Mouse (Mus musculus) hindbrain, embryonic 11.5 days (tissue): Measurements from ENCODE around the gene Dst. TPM values are rescaled to one million over a fixed set of nuclear protein-coding genes. Genes with fewer than 3 reads are reported as not detected.

Experiments
- ATAC-seq: fragments of 200-750 bp; cut with Nextera tagmentation; 2 replicates; pipeline ENCODE4 v1.8.0; 2017; ENCODE audit warnings: mild to moderate bottlenecking, moderate TSS enrichment, moderate library complexity; ENCODE audit not compliant: low FRiP score
- DNase-seq: peaks from one replicate; pipeline ENCODE4 v3.0.0-alpha.2; 2015; ENCODE audit warnings: low spot score
- H3K27ac ChIP-seq: fragments of 300-500 bp; sonication (generic); 2 replicates; pipeline ENCODE4 v1.5.1; 2014; ENCODE audit warnings: mild to moderate bottlenecking, low read depth, low read length
- H3K27me3 ChIP-seq: fragments of 300-500 bp; sonication (generic); 2 replicates; pipeline ENCODE4 v1.6.1; 2014; ENCODE audit warnings: mild to moderate bottlenecking, low read length, moderate library complexity, mixed read lengths; ENCODE audit not compliant: control insufficient read depth, insufficient read depth
- H3K36me3 ChIP-seq: fragments of 300-500 bp; sonication (generic); 2 replicates; pipeline ENCODE4 v1.6.1; 2014; ENCODE audit warnings: mild to moderate bottlenecking, low read length, moderate library complexity, mixed read lengths; ENCODE audit not compliant: control insufficient read depth, insufficient read depth
- H3K4me1 ChIP-seq: fragments of 300-500 bp; sonication (generic); replicated peaks from 2 replicates; pipeline ENCODE4 v1.6.1; 2014; ENCODE audit warnings: low read length, mixed read lengths; ENCODE audit not compliant: control insufficient read depth, insufficient read depth
- H3K4me2 ChIP-seq: fragments of 300-500 bp; sonication (generic); replicated peaks from 2 replicates; pipeline ENCODE4 v1.6.1; 2014; ENCODE audit warnings: mild to moderate bottlenecking, low read depth, low read length
- H3K4me3 ChIP-seq: fragments of 300-500 bp; sonication (generic); 2 replicates; pipeline ENCODE4 v1.5.1; 2014; ENCODE audit warnings: low read depth, low read length
- H3K9ac ChIP-seq: fragments of 300-500 bp; sonication (generic); 2 replicates; pipeline ENCODE4 v1.6.1; 2014; ENCODE audit warnings: low read depth, low read length
- H3K9me3 ChIP-seq: fragments of 300-500 bp; sonication (generic); 2 replicates; pipeline ENCODE4 v1.6.1; 2016; ENCODE audit warnings: low read length; ENCODE audit not compliant: control insufficient read depth
- WGBS: fragments of 180-500 bp; shearing (Covaris S2); extraction: QIAGEN DNeasy Blood & Tissue Kit; methylation state at CpG from one replicate; pipeline ENCODE4 v1.1.7; 2014; 5-methylcytosine and 5-hydroxymethylcytosine counted together
- polyA plus RNA-seq: library from polyadenylated mRNA; unstranded; fragments of >200 nt; fragmentation: Nextera tagmentation; extraction: Ambion mirVana; gene quantifications from 2 replicates; pipeline ENCODE4 v1.2.1, GENCODE M21; 2014

Gene Dst
- polyA plus RNA-seq, 1 experiment from 2014 or later, result 60.0 TPM

- H3K4me2 ChIP-seq, result no peak overlapping the region
- ATAC-seq, result no peak
- H3K36me3 ChIP-seq, result peaks cover 3% of the 10 kb centered on the region
- H3K27ac ChIP-seq, result no peak overlapping the region
- H3K4me3 ChIP-seq, result no peak overlapping the region
- WGBS, result 89% methylated on average over 11 of the region's 11 CpGs
- H3K9me3 ChIP-seq, result no peaks in the 10 kb centered on the region
- H3K27me3 ChIP-seq, result no peaks in the 10 kb centered on the region
- no peak for DNase-seq
- H3K4me1 ChIP-seq, result no peaks in the 10 kb centered on the region
- H3K9ac ChIP-seq, result no peak overlapping the region
Observed at GRCm38 (mm10) chr1:34269578-34269977, 361.6 kb downstream of the Dst start.

- no peaks in the 10 kb centered on the region for H3K4me1 ChIP-seq
- WGBS, result 92% methylated on average over 12 of the region's 12 CpGs
- no peak overlapping the region for H3K27ac ChIP-seq
- no peak overlapping the region for H3K4me2 ChIP-seq
- no peaks in the 10 kb centered on the region for H3K9me3 ChIP-seq
- H3K36me3 ChIP-seq, result peaks cover 10% of the 10 kb centered on the region; the same call in 1 of the 2 replicates
- no peak overlapping the region for H3K9ac ChIP-seq
- DNase-seq, result no peak
- no peaks in the 10 kb centered on the region for H3K27me3 ChIP-seq
- ATAC-seq, result no peak
- H3K4me3 ChIP-seq, result no peak overlapping the region
Observed at GRCm38 (mm10) chr1:34273922-34274321, 365.9 kb downstream of the Dst start.

GRCm38 (mm10) chr1:34275787-34276186 lies 367.8 kb downstream of the Dst start:
- Histone ChIP-seq H3K4me1 (no peaks in the 10 kb centered on the region), H3K9ac (no peak overlapping the region), H3K9me3 (no peaks in the 10 kb centered on the region), H3K4me2 (no peak overlapping the region), H3K4me3 (no peak overlapping the region), H3K27me3 (no peaks in the 10 kb centered on the region), H3K36me3 (peaks cover 11% of the 10 kb centered on the region; the same call in 1 of the 2 replicates), H3K27ac (no peak overlapping the region)
- no peak for ATAC-seq
- no peak for DNase-seq
- WGBS, result 96% methylated on average over 13 of the region's 13 CpGs

GRCm38 (mm10) chr1:34276756-34277155 lies 368.7 kb downstream of the Dst start:
- H3K36me3 ChIP-seq, result peaks cover 11% of the 10 kb centered on the region; the same call in 1 of the 2 replicates
- H3K27ac ChIP-seq, result no peak overlapping the region
- H3K27me3 ChIP-seq, result no peaks in the 10 kb centered on the region
- no peak overlapping the region for H3K4me2 ChIP-seq
- ATAC-seq, result no peak
- no peak overlapping the region for H3K4me3 ChIP-seq
- 92% methylated on average over 7 of the region's 7 CpGs for WGBS
- DNase-seq, result no peak
- H3K9me3 ChIP-seq, result no peaks in the 10 kb centered on the region
- no peak overlapping the region for H3K9ac ChIP-seq
- H3K4me1 ChIP-seq, result no peaks in the 10 kb centered on the region

GRCm38 (mm10) chr1:34277259-34277658 lies 369.2 kb downstream of the Dst start:
- ATAC-seq (no peak), DNase-seq (no peak)
- Histone ChIP-seq H3K4me1 (no peaks in the 10 kb centered on the region), H3K4me2 (no peak overlapping the region), H3K36me3 (peaks cover 11% of the 10 kb centered on the region; the same call in 1 of the 2 replicates), H3K9ac (no peak overlapping the region), H3K4me3 (no peak overlapping the region), H3K27ac (no peak overlapping the region), H3K27me3 (no peaks in the 10 kb centered on the region), H3K9me3 (no peaks in the 10 kb centered on the region)
- WGBS, result 88% methylated on average over 8 of the region's 8 CpGs

- no peak overlapping the region for H3K27ac ChIP-seq
- H3K4me1 ChIP-seq, result no peaks in the 10 kb centered on the region
Observed at GRCm38 (mm10) chr1:34283502-34283901, 375.5 kb downstream of the Dst start.

GRCm38 (mm10) chr1:34284979-34285378 lies 377.0 kb downstream of the Dst start:
- WGBS, result 94% methylated on average over 9 of the region's 9 CpGs
- peaks cover 5% of the 10 kb centered on the region; the same call in 1 of the 2 replicates for H3K36me3 ChIP-seq
- H3K27me3 ChIP-seq, result no peaks in the 10 kb centered on the region
- H3K27ac ChIP-seq, result no peak overlapping the region
- DNase-seq (no peak), ATAC-seq (no peak)
- no peaks in the 10 kb centered on the region for H3K4me1 ChIP-seq
- no peak overlapping the region for H3K9ac ChIP-seq
- H3K4me3 ChIP-seq, result no peak overlapping the region
- H3K9me3 ChIP-seq, result no peaks in the 10 kb centered on the region
- H3K4me2 ChIP-seq, result no peak overlapping the region

More at GRCm38 (mm10) chr1:34283502-34283901, 375.5 kb downstream of the Dst start:
- Histone ChIP-seq H3K9me3 (no peaks in the 10 kb centered on the region), H3K4me3 (no peak overlapping the region), H3K27me3 (no peaks in the 10 kb centered on the region), H3K9ac (no peak overlapping the region), H3K4me2 (no peak overlapping the region), H3K36me3 (peaks cover 2% of the 10 kb centered on the region; the same call in 1 of the 2 replicates)
- WGBS, result 87% methylated on average over 7 of the region's 7 CpGs
- no peak for ATAC-seq
- DNase-seq, result no peak

GRCm38 (mm10) chr1:34287731-34288130 lies 379.7 kb downstream of the Dst start:
- no peak overlapping the region for H3K9ac ChIP-seq
- no peaks in the 10 kb centered on the region for H3K4me1 ChIP-seq
- H3K27ac ChIP-seq, result no peak overlapping the region
- peaks cover 3% of the 10 kb centered on the region; the same call in 1 of the 2 replicates for H3K36me3 ChIP-seq
- ATAC-seq (no peak), DNase-seq (no peak)
- WGBS, result 88% methylated on average over 10 of the region's 10 CpGs
- no peak overlapping the region for H3K4me3 ChIP-seq
- no peaks in the 10 kb centered on the region for H3K27me3 ChIP-seq
- H3K4me2 ChIP-seq, result no peak overlapping the region
- no peaks in the 10 kb centered on the region for H3K9me3 ChIP-seq

- DNase-seq, result no peak
- H3K36me3 ChIP-seq, result peaks cover 3% of the 10 kb centered on the region; the same call in 1 of the 2 replicates
- 96% methylated on average over 8 of the region's 8 CpGs for WGBS
Observed at GRCm38 (mm10) chr1:34288181-34288580, 380.2 kb downstream of the Dst start.

More at GRCm38 (mm10) chr1:34288181-34288580, 380.2 kb downstream of the Dst start:
- no peaks in the 10 kb centered on the region for H3K4me1 ChIP-seq
- H3K27ac ChIP-seq, result no peak overlapping the region
- no peak for ATAC-seq
- H3K9ac ChIP-seq, result no peak overlapping the region
- H3K4me3 ChIP-seq, result no peak overlapping the region
- H3K9me3 ChIP-seq, result no peaks in the 10 kb centered on the region
- H3K27me3 ChIP-seq, result no peaks in the 10 kb centered on the region
- H3K4me2 ChIP-seq, result no peak overlapping the region
